Mouse (Mus musculus) duodenum, adult 2 months (tissue): ENCODE data around the gene Olfr1205. TPM values are rescaled to one million over a fixed set of nuclear protein-coding genes. Genes with fewer than 3 reads are reported as not detected.

Source experiments
- polyA plus RNA-seq: library from polyadenylated mRNA; depleted of rRNA; stranded (reverse); fragments of >200 nt; gene quantifications from 2 replicates; pipeline ENCODE4 v1.2.3, GENCODE M21; 2012; ENCODE audit warnings: low replicate concordance; rRNA removed

The Olfr1205 gene
- not detected in 2 replicates for polyA plus RNA-seq

GRCm38 (mm10) chr2:88829437-88829836 lies at the start of gene Olfr1205:
Olfr1205 (plus strand) TSS chr2:88829737.

DNA sequence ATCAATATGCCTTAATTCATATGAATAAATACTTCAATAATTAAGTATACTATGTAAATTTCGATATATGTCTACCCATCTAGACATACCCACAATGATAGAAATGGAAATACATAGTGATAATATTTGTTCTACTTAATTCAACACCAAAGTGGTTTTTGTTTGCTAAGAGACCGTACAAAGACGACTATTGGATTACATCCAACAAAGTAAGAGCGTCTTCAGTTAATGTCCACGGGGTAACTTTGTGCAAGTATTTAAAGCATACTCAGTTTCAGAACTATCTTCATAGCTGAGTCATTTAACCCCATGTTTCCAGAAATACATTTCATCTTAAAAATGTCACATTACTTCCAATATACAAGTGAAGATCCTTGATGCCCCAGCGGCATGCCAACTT lies 36.8 kb upstream of the Olfr1205 start, which contains the start of gene Olfr1201:
Olfr1201 (plus strand) TSS at position 301 of the 400 bp plus-strand sequence.

DNA sequence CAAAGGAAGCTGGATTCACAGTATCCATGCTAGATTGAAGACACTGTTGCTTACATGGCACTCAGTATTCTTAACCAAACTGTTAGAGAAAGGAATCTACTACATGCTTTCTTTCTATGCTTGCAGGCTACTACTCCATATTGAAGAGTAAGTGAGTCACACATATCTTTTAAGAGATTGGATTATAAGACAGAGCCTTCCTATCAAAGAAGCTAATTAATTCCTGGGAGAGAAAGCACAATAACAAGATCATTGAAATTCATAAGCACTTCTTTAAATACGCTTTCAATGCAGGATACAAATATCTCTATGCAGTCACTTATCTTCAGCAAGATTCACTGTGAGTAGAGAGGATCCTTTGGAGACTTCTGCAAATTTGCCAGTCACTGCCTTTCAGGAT lies 15.3 kb upstream of the Olfr1205 start, which contains the start of gene Olfr1202:
Olfr1202 (plus strand) TSS at position 301 of the 400 bp plus-strand sequence.

DNA sequence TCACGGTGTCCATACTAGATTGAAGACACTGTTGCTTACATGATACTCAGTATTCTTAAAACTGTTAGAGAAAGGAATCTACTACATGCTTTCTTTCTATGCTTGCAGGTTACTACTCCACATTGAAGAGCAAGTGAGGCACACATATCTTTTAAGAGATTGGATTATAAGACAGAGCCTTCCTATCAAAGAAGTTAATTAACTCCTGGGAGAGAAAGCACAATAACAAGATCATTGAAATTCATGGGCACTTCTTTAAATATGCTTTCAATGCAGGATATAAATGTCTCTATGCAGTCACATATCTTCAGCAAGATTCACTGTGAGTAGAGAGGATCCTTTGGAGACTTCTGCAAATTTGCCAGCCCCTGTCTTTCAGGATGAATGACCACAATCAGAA lies 19.5 kb downstream of the Olfr1205 start, which contains the start of gene Olfr1204:
Olfr1204 (plus strand) TSS at position 301 of the 400 bp plus-strand sequence.

DNA sequence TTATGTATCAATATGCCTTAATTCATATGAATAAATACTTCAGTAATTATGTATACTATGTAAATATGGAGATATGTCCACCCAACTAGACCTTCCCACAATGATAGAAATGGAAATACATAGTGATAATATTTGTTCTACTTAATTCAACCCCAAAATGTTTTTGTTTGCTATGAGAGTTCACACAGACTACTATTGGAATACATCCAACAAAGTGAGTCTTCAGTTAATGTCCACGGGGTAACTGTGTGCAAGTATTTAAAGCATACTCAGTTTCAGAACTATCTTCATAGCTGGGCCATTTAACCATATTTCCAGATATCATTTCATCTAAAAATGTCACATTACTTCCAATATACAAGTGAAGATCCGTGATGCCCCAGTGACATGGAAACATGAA lies 33.4 kb downstream of the Olfr1205 start, which contains the start of gene Olfr1206:
Olfr1206 (plus strand) TSS at position 301 of the 400 bp plus-strand sequence.

Other genes starting within 250 kb of the Olfr1205 start
- not detected in 2 replicates for gene Olfr1189, start 243.3 kb upstream of the Olfr1205 start, polyA plus RNA-seq
- gene Olfr1191-ps1, start 189.2 kb upstream of the Olfr1205 start, polyA plus RNA-seq, result not detected in 2 replicates
- gene Olfr1192-ps1, start 181.2 kb upstream of the Olfr1205 start, polyA plus RNA-seq, result not detected in 2 replicates
- not detected in 2 replicates for gene Olfr1193, start 154.1 kb upstream of the Olfr1205 start, polyA plus RNA-seq
- gene Olfr1195, start 140.6 kb upstream of the Olfr1205 start, polyA plus RNA-seq, result not detected in 2 replicates
- not detected in 2 replicates for gene Olfr1196, start 125.1 kb upstream of the Olfr1205 start, polyA plus RNA-seq
- gene Olfr1197, start 97.4 kb upstream of the Olfr1205 start, polyA plus RNA-seq, result not detected in 2 replicates
- gene Olfr1198, start 78.4 kb upstream of the Olfr1205 start, polyA plus RNA-seq, result not detected in 2 replicates
- gene Olfr1199, start 69.3 kb upstream of the Olfr1205 start, polyA plus RNA-seq, result not detected in 2 replicates
- gene Olfr1200, start 59.2 kb upstream of the Olfr1205 start, polyA plus RNA-seq, result not detected in 2 replicates
- not detected in 2 replicates for gene Olfr1201, start 36.7 kb upstream of the Olfr1205 start, polyA plus RNA-seq
- not detected in 2 replicates for gene Olfr1202, start 15.2 kb upstream of the Olfr1205 start, polyA plus RNA-seq
- not detected in 2 replicates for gene Olfr1204, start 19.6 kb downstream of the Olfr1205 start, polyA plus RNA-seq
- not detected in 2 replicates for gene Olfr1206, start 33.5 kb downstream of the Olfr1205 start, polyA plus RNA-seq
- gene Olfr1208, start 72.6 kb downstream of the Olfr1205 start, polyA plus RNA-seq, result not detected in 2 replicates
- gene Olfr1209, start 85.4 kb downstream of the Olfr1205 start, polyA plus RNA-seq, result not detected in 2 replicates
- gene Olfr1211, start 108.4 kb downstream of the Olfr1205 start, polyA plus RNA-seq, result not detected in 2 replicates
- not detected in 2 replicates for gene Olfr1212, start 124.2 kb downstream of the Olfr1205 start, polyA plus RNA-seq
- gene Gm13762, start 150.5 kb downstream of the Olfr1205 start, polyA plus RNA-seq, result not detected in 2 replicates
- gene Olfr1214, start 162.9 kb downstream of the Olfr1205 start, polyA plus RNA-seq, result not detected in 2 replicates
- not detected in 2 replicates for gene Olfr1215, start 177.2 kb downstream of the Olfr1205 start, polyA plus RNA-seq
- not detected in 2 replicates for gene Olfr1216, start 188.6 kb downstream of the Olfr1205 start, polyA plus RNA-seq
- gene Olfr1217, start 202.3 kb downstream of the Olfr1205 start, polyA plus RNA-seq, result not detected in 2 replicates
- gene Olfr1218, start 231.4 kb downstream of the Olfr1205 start, polyA plus RNA-seq, result not detected in 2 replicates